Mouse (Mus musculus) midbrain, embryonic 10.5 days (tissue): ENCODE measurements at regions not wholly inside any gene's neighbourhood (a gene's known extent, or its start where the extent isn't known, plus 50 kb on each side); places are given as distances from the start of the nearest gene placed in this dataset.

Experiments
- DNase-seq: peaks from one replicate; pipeline ENCODE4 v3.0.0-alpha.2; 2017; ENCODE audit warnings: low spot score
- H3K27ac ChIP-seq: fragments of 300-500 bp; sonication (generic); replicated peaks from 2 replicates; pipeline ENCODE4 v1.5.1; 2016; ENCODE audit warnings: mild to moderate bottlenecking
- H3K27me3 ChIP-seq: fragments of 300-500 bp; sonication (generic); 2 replicates; pipeline ENCODE4 v1.6.1; 2016; ENCODE audit warnings: low read depth, mild to moderate bottlenecking; ENCODE audit not compliant: poor library complexity, severe bottlenecking
- H3K36me3 ChIP-seq: fragments of 300-500 bp; sonication (generic); 2 replicates; pipeline ENCODE4 v1.6.1; 2016; ENCODE audit warnings: mild to moderate bottlenecking, moderate library complexity
- H3K4me1 ChIP-seq: fragments of 300-500 bp; sonication (generic); 2 replicates; pipeline ENCODE4 v1.6.1; 2016
- H3K4me3 ChIP-seq: fragments of 300-500 bp; sonication (generic); 2 replicates; pipeline ENCODE4 v1.5.1; 2016; ENCODE audit warnings: mild to moderate bottlenecking, moderate library complexity
- H3K9me3 ChIP-seq: fragments of 300-500 bp; sonication (generic); replicated peaks from 2 replicates; pipeline ENCODE4 v1.6.1; 2016; ENCODE audit warnings: mild to moderate bottlenecking
- WGBS: fragments of 180-500 bp; shearing (Covaris S2); methylation state at CpG from one replicate; pipeline ENCODE4 v1.1.7; 2016; 5-methylcytosine and 5-hydroxymethylcytosine counted together

DNA sequence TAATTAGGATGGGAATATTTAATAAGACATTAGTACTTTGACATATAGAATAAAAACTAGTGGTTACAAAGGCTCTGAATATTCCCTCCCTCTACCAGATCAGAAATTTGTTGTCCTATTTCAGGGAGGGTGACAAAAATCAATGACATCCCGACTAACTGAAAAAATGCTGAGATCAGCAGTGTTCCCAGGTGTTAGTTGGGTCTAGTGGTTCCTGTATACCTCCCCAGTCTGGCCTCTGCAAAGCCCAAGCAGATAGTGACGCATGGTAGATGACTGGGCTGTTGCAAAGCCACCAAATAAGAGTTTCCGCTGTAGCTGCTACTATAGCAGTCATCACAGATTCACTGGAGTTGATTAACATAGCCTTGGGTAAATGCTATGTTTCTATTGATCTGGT, 59.9 kb upstream of the Gm4791 start:
- Histone ChIP-seq H3K9me3 (no peaks in the 10 kb centered on the region), H3K36me3 (no peaks in the 10 kb centered on the region), H3K27me3 (no peaks in the 10 kb centered on the region), H3K27ac (no peak overlapping the region), H3K4me3 (no peak overlapping the region), H3K4me1 (no peaks in the 10 kb centered on the region)
- no peak for DNase-seq
- 88% methylated on average over 3 of the region's 3 CpGs for WGBS

- no peaks in the 10 kb centered on the region for H3K4me1 ChIP-seq
- no peak overlapping the region for H3K4me3 ChIP-seq
- DNase-seq, result no peak
- no peaks in the 10 kb centered on the region for H3K9me3 ChIP-seq
- WGBS, result 91% methylated on average over 3 of the region's 3 CpGs
- no peaks in the 10 kb centered on the region for H3K27me3 ChIP-seq
- no peaks in the 10 kb centered on the region for H3K36me3 ChIP-seq
- no peak overlapping the region for H3K27ac ChIP-seq
These were observed 72.9 kb upstream of the Gm4791 start for GRCm38 (mm10) chr9:46925641-46926040.

GRCm38 (mm10) chr9:46920081-46920480, 78.5 kb upstream of the Gm4791 start:
- WGBS, result 90% methylated on average over 1 of the region's 1 CpGs
- no peak for DNase-seq
- no peaks in the 10 kb centered on the region for H3K36me3 ChIP-seq
- no peaks in the 10 kb centered on the region for H3K4me1 ChIP-seq
- H3K4me3 ChIP-seq, result no peak overlapping the region
- no peak overlapping the region for H3K27ac ChIP-seq
- H3K27me3 ChIP-seq, result no peaks in the 10 kb centered on the region
- peaks cover 7% of the 10 kb centered on the region; the same call in 1 of the 2 replicates for H3K9me3 ChIP-seq

DNA sequence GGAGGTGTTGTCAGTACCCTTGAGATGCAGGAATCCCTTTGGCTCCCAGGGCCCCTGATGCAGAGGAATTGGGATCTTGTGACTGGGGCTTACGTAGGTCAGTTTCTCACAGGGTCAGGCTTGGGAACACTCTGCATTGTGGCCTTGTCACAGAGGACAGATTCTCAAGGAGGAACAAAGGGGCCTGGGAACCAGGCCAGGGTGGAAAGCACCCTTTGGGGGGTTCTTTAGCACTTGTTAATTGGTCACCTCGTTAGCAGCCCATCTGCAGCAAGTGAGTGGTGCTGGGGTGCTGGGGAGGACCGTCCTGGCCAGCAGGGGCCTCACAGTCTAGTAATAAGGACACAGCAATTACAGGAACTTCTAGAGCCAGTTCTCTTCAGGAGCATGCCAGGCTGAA, 85.3 kb upstream of the Gm4791 start:
- Histone ChIP-seq H3K4me1 (peaks cover 14% of the 10 kb centered on the region), H3K9me3 (no peaks in the 10 kb centered on the region), H3K27ac (peak overlapping the region; percentile 39), H3K4me3 (no peak overlapping the region), H3K36me3 (no peaks in the 10 kb centered on the region), H3K27me3 (0 out of 2 replicates have a peak, but pooled peaks cover 3% of the 10 kb centered on the region)
- no peak for DNase-seq
- 34% methylated on average over 3 of the region's 3 CpGs for WGBS

DNA sequence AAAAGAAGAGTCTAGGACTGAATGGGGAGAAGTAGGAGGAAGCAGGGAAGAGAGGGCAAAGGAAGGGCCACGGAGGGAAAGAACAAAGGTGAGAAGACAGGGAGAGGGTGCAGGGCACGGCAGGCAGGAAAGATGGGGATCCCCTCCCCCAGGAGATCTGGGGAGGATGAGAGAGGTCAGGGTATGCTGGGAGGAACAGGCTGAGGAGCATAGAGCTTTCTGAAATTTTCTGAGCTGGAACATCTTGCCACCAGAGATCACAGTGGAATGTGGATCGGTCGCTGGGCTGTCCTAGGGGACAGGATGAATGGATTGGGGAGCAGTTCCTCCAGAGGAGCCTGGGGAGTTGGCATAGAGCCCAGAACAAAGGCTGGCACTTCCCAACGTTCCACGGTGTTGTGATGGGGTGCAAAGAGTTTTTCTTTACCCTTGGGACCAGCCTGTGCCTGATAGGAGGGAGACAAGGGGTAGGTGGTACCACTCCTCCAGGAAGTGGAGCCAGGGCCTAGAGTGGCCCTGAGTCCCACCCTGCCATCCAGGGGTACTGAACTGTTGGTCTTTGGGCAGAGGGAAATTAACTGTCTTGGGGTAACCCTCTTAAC, 89.0 kb upstream of the Gm4791 start:
- Histone ChIP-seq H3K27ac (no peak overlapping the region), H3K27me3 (0 out of 2 replicates have a peak, but pooled peaks cover 3% of the 10 kb centered on the region), H3K4me1 (peaks cover 14% of the 10 kb centered on the region), H3K36me3 (no peaks in the 10 kb centered on the region), H3K4me3 (no peak overlapping the region), H3K9me3 (no peaks in the 10 kb centered on the region)
- WGBS, result 75% methylated on average over 6 of the region's 6 CpGs
- DNase-seq, result no peak

GRCm38 (mm10) chr9:46905081-46905480, 93.5 kb upstream of the Gm4791 start:
- Histone ChIP-seq H3K9me3 (no peaks in the 10 kb centered on the region), H3K27ac (no peak overlapping the region), H3K36me3 (no peaks in the 10 kb centered on the region), H3K4me1 (no peaks in the 10 kb centered on the region), H3K4me3 (no peak overlapping the region), H3K27me3 (peaks cover 7% of the 10 kb centered on the region; the same call in 1 of the 2 replicates)
- no peak for DNase-seq
- 89% methylated on average over 3 of the region's 3 CpGs for WGBS

DNA sequence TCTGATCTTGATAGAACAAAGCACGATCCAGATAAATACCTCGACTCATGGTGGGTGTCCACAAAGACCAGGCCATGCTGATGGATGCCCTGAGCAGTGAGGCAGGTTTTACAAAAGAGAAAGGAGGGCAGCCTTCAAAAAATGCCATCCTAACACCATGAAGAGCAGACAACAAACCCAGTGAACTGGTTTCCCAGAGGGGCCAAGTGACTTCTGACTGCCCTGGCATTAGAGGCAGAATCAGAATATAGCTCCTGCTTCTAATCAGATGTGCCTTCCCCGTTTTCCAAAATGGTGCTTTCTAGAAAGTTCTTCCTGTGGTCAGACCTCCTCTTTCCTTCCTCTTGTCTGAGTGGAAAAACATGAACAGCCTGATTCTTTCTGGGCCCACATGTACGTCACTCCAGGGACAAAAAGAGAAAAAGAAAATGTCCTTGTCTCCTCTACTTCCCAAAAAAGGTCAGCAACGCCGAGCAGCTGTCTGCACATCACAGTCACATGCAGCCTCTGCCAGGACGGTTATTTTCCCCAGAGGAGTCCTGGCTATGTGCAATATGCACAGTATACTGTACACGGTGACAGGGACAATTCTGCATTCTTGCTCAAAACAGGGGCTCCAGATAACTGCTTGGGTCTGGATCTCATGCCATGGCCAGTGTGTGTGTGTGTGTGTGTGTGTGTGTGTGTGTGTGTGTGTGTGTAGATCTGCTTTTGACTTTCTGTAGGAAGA, 94.9 kb upstream of the Gm4791 start:
- Histone ChIP-seq H3K27me3 (peaks cover 7% of the 10 kb centered on the region; the same call in 1 of the 2 replicates), H3K4me3 (no peak overlapping the region), H3K36me3 (no peaks in the 10 kb centered on the region), H3K4me1 (no peaks in the 10 kb centered on the region), H3K9me3 (no peaks in the 10 kb centered on the region), H3K27ac (no peak overlapping the region)
- no peak for DNase-seq
- 79% methylated on average over 8 of the region's 8 CpGs for WGBS

DNA sequence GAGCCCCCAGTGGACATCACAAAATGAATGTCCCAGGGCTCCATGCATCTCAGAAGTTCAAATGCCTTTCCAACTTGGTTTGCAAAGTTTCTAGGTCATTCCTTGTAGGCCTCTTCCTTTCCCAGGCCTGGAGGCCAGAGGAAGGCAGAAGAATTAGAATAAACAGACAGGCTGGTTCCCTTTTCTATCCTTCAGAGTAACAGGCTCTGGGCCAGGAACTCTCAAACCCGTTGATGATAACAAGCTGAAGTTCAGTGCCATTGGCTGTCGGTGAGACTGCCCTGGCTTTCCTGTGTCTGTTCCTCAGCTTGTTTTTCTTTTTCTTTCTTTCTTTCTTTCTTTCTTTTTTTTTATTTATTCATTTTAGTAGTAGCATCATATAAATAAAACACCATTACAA, 99.3 kb upstream of the Gm4791 start:
- Histone ChIP-seq H3K27me3 (peaks cover 7% of the 10 kb centered on the region; the same call in 1 of the 2 replicates), H3K27ac (no peak overlapping the region), H3K4me3 (no peak overlapping the region), H3K36me3 (no peaks in the 10 kb centered on the region), H3K4me1 (peaks cover 13% of the 10 kb centered on the region), H3K9me3 (no peaks in the 10 kb centered on the region)
- 72% methylated on average over 2 of the region's 2 CpGs for WGBS
- DNase-seq, result no peak

DNA sequence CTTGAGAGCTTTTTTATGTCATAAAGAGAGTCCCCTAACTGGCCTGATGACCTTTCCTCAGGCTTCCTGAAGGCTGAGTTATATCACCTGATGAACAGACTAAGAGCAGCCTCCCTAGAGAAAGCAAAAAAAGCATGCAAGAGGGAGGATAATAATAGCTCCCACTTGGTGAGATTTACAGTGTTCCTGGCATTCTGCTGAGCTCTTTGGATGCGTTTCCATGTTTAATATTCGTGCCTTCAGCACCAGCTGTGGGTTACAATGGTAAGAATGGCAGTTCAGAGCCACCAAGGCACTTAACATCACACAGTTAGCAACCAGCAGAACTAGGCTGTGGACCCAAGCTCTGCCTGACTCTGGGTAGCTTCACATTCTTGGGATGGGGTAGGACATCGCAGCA, 100.4 kb upstream of the Gm4791 start:
- DNase-seq, result no peak
- Histone ChIP-seq H3K27me3 (peaks cover 11% of the 10 kb centered on the region; the same call in 1 of the 2 replicates), H3K36me3 (no peaks in the 10 kb centered on the region), H3K4me1 (peaks cover 13% of the 10 kb centered on the region), H3K9me3 (no peaks in the 10 kb centered on the region), H3K4me3 (no peak overlapping the region), H3K27ac (no peak overlapping the region)
- WGBS, result 84% methylated on average over 3 of the region's 3 CpGs

DNA sequence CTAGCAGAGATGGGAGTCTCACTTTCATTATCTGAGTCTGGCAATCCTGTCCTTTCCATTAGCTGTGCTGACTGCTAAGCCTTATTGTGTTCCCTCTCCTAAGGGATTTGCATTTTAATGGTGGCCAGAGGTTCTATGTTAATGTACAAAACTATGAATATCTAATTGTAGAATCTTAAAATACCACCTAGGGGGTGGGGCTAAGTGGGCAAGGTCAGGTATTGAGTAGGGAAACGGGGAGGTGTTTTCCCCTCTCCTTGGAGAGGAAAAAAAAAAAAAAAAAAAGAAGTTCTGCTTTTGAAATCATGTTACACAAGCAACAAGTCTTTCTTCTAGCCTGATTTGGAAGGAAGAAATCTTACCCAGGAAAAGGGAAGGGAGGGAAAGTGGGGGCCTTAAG, 106.7 kb upstream of the Gm4791 start:
- Histone ChIP-seq H3K27me3 (peaks cover 18% of the 10 kb centered on the region; the same call in 1 of the 2 replicates), H3K4me3 (no peak overlapping the region), H3K36me3 (no peaks in the 10 kb centered on the region), H3K9me3 (no peaks in the 10 kb centered on the region), H3K27ac (no peak overlapping the region), H3K4me1 (peaks cover 29% of the 10 kb centered on the region)
- WGBS, result 49% methylated on average over 1 of the region's 1 CpGs
- no peak for DNase-seq

DNA sequence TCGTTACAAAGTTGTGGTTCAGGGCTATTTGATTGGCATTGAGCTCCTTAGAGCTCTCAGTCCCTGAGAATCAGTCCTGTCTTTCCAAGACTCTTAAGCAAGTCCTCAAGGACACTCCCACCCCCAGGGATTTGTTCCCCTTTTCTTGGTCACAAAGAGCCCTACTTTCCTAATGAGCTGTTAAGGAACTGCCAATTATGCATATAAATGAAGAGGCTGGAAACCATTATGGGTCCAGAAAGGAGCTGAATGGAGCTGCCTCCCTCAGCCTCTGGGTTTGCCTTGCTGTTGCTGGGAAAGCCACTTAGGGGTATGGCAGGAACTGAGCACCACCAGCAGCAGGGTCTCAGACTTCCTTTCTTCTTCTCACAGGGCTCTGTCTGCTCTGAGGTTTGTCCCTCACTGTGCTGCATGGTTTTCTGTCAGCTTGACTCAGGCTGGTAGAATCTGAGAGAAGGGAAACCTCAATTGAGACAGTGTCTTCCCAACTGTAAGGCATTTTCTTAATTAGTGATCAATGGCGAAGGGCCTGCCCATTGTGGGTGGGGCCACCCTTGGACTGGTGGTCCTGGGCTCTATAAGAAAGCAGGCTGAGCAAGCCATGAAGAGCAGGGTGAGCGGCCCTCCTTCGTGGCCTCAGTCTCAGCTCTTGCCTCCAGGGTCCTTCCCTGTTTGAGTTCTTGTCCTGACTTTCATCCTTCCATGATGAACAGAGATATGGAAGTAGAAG, 108.4 kb upstream of the Gm4791 start:
- H3K4me1 ChIP-seq, result peaks cover 19% of the 10 kb centered on the region
- no peak overlapping the region for H3K4me3 ChIP-seq
- H3K36me3 ChIP-seq, result no peaks in the 10 kb centered on the region
- 73% methylated on average over 4 of the region's 4 CpGs for WGBS
- H3K27me3 ChIP-seq, result peaks cover 18% of the 10 kb centered on the region; the same call in 1 of the 2 replicates
- no peak overlapping the region for H3K27ac ChIP-seq
- DNase-seq, result no peak
- no peaks in the 10 kb centered on the region for H3K9me3 ChIP-seq

GRCm38 (mm10) chr9:46871211-46871994, 127.1 kb upstream of the Gm4791 start:
- no peaks in the 10 kb centered on the region for H3K36me3 ChIP-seq
- no peak overlapping the region for H3K27ac ChIP-seq
- DNase-seq, result no peak
- H3K9me3 ChIP-seq, result no peaks in the 10 kb centered on the region
- WGBS, result 89% methylated on average over 8 of the region's 8 CpGs
- no peaks in the 10 kb centered on the region for H3K4me1 ChIP-seq
- H3K27me3 ChIP-seq, result no peaks in the 10 kb centered on the region
- H3K4me3 ChIP-seq, result no peak overlapping the region
